Mouse (Mus musculus) embryo, embryonic 11.5 days (tissue): ENCODE results near the gene Raver2.
"Not testable (repeated sequence)": the region's sequence is repeated elsewhere in the genome, so short reads cannot be mapped to it uniquely, and the experiment has no call there.

Experiments used
- DNase-seq: peaks from one replicate; pipeline ENCODE4 v3.0.0-alpha.2; 2012; ENCODE audit warnings: low read depth, low spot score

Gene Raver2

GRCm38 (mm10) chr4:101068786-101069153 is at the start of gene Raver2:
Gene Raver2 (plus strand): TSS chr4:101068983.
- peak; percentile 38 for DNase-seq

DNA sequence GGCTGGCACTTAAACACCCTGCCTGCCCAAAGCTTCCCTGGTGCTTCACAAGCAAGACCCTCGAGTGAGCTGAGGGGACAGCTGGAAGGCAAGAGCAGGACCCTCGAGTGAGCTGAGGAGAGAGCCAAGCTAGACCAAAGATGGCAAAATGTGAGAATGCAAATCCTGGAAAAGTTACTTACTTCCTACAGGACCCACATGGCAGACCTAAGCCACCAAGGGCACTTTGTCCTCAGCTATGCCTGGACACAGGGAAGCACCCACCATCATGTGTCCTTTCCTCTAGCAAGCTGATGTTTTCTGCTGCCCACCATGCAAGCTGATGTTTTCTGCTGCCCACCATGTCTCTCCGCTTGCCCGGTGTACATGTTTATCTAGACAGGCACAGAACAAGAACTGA is 48.2 kb upstream of the Raver2 start, which contains the start of gene Gm10577:
Gm10577 (minus strand) TSS at position 101 of the 400 bp plus-strand sequence.
- DNase-seq = no peak

DNA sequence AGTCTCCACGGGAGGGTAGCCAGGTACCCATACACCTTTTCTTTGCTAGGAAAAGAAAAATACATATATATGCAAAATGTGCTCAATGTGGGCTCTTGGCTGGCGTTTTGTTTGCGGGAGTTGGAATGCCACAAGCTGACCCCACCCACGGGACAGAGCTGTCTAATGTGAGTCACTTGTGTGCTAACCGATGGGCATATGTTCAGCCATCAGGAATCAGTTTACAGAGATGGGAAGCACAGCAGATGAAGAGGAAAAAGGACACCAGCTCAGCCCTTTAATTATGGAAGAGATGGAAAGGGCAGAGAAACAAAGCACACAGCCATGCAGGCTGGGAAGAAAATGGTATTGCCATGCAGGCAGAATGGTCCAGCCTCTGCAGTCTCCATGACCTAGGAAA is 42.2 kb upstream of the Raver2 start:
- no peak for DNase-seq

DNA sequence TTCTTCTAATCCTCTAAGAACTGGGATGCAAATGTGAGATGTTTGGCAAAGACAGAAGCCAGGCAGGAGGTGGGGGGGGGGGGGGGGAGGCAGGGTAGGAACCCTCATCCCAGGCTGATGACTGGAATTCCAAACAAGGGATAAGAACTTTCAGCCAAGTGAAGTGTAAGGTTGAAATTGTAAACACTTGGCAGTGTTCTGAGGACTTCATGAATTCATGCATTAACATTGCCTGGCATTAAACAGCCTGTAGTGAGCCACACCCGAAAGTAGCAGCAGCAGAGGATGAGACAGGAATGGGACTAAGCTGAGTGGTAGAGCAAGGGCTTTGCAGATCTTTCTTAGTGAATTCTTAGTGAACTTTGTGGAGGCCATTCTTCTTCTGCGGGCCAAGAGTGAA is 41.8 kb upstream of the Raver2 start:
- no peak for DNase-seq

GRCm38 (mm10) chr4:101027852-101028411 is 40.9 kb upstream of the Raver2 start:
- DNase-seq = no peak

- DNase-seq = no peak
Measured at GRCm38 (mm10) chr4:101033047-101033446, 35.7 kb upstream of the Raver2 start.

DNA sequence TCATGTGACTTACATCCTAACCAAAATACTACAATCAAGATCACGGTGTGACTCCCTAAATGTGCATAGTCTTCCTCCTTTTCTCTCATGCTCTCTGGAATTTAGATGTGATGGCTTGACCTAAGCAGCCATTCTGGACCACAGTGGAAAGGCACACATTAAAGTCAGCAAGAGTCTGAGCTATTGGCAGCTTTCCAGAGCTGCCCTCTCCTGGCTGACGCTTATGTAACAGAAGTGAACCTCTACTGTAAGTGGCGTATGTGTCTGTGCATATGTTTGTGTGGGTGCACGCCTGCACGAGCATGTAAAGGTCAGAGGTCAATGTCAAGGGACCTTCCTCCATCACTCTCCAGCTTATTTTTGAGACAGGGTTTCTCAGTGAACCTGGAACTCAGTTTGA is 33.7 kb upstream of the Raver2 start:
- no peak for DNase-seq

- no peak for DNase-seq
Measured at GRCm38 (mm10) chr4:101037156-101037555, 31.6 kb upstream of the Raver2 start.

GRCm38 (mm10) chr4:101043691-101044090 is 25.1 kb upstream of the Raver2 start:
- DNase-seq = no peak

- no peak for DNase-seq
Measured at GRCm38 (mm10) chr4:101044149-101044548, 24.6 kb upstream of the Raver2 start.

DNA sequence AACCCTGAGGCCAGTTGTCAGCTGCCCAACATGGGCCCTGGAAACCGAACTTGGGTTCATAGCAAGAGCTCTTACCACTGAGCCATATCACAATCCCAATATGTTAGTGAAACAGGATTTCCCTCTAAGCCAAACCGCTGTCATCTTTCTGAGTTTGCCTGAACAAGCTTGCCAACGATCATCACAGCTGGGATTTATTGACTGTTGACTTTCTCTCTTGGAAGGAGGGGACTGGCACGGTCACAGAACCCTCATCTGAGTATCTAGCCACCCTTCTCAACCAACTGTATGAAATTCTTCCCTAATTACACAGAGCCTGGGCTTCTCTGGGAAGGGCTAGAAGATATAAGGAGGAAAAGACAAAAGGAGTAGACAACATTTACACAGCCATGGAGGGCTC is 22.2 kb upstream of the Raver2 start:
- DNase-seq = no peak

- DNase-seq = no peak
Measured at GRCm38 (mm10) chr4:101062146-101062545, 6.6 kb upstream of the Raver2 start.

DNA sequence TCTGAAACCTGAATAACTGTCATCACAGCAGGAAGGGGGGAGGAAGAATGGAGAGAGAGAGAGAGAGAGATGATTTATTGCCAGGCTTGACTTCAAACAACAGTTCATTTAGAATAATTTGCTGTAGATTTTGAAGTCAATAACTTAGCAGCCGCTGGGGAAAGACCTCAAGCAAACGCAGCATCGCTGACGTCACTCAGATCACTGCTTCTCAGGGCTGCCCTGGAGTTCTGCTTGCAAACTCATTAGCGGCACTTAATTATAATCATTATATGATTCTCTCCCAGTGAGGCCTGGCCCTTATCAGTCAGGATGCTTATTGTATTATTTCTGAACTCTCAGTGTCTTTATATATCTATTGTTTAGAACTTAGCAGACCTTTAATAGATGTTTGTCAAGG is 2.4 kb upstream of the Raver2 start:
- no peak for DNase-seq

DNA sequence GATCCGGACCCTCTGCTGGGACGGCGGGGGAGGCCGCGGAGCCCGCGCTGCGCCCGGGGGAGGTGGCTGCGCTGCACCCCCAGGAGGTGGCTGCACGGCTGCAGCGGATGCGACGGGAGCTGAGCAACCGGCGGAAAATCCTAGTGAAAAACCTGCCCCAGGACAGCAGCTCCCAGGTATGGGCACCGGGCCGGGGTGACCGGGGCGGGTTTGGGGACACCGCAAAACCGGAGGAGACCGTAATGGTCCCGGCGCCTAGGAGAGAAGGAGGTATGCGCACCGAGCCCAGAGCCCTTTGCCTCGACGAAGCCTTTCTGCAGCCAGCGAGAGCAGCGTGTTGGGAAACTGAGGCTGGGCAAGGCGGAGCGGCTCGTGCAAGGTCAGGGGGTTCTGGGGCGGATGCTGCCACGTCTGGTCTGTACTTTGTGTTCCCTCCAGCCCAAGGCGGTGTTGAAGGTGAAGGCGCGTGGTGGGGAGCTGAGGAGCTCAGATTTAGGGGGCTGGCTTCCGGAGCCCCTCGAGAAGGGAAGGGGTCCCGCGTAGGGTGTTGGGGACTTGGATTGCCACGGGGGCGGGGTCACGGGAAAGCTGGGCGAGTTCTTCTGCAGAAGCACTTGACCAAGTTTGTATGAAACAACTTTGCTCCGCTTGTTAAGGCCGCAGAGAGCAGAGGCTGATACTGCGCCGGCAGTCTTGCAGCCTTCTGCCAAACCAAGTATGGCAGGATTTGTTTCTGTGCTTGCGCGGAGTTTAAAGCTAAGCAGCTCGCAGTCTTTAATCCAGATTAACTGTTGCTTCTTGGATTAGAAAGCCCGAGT is 580 bp downstream of the Raver2 start:
- peak; percentile 26 for DNase-seq

DNA sequence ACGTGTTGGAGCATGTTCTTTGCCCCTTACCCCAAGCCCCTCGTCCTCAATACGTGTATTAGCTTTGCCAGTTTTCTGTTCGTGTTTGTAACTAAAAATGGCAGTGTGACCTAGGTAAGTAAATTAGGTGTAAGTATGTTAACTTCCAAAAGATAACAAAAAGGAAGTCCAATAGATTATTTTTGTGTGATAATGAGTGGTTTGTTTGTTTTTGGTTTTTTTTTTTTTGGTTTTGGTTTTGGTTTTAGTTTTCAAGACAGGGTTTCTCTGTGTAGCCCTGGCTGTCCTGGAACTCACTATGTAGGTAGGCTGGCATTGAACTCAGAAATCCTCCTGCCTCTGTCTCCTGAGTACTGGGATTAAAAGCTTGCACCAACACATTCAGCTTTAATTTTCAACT is 2.8 kb downstream of the Raver2 start:
- no peak for DNase-seq

DNA sequence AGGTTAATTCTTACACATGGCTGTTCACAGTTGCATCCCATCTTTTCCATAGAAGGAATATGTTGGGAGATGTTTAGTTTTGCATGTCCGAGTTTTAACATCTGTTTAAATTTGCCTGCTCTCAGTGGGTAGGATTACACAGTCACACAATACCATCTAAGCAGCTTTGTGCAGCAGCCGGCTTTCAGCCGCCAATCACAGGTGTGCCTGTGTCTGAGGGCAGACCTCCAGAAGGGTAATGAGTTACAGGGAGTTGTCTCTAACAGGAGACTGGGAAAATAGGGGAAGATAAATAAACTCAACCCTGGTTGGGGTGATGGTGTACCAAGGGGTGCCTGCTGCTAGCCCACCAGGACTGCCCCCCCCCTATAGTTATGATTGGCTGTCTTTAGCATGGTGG is 7.6 kb downstream of the Raver2 start:
- no peak for DNase-seq

DNA sequence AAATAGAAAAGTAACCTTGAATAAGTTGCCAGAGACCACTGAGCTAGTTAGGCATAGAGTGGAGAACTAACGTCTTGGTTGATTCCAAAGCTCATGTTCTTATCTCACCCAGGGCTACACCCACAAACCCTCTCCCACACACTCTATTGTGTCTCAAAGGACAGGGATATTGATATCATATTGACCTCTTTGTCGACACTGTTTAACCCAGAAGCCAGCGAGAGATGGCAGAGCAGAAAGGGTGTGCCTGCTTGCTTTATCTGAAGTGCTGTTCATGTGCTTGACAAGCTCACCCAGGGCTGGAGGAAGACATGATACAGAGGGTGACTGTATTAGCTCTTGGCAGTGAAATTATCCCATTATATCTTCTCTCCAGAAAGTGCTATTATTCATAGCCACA is 11.2 kb downstream of the Raver2 start:
- DNase-seq = no peak

GRCm38 (mm10) chr4:101082176-101082888 is 13.5 kb downstream of the Raver2 start:
- DNase-seq = peak; percentile 5

GRCm38 (mm10) chr4:101084863-101085262 is 16.1 kb downstream of the Raver2 start:
- DNase-seq = no peak

- no peak for DNase-seq
Measured at GRCm38 (mm10) chr4:101086040-101086439, 17.3 kb downstream of the Raver2 start.

DNA sequence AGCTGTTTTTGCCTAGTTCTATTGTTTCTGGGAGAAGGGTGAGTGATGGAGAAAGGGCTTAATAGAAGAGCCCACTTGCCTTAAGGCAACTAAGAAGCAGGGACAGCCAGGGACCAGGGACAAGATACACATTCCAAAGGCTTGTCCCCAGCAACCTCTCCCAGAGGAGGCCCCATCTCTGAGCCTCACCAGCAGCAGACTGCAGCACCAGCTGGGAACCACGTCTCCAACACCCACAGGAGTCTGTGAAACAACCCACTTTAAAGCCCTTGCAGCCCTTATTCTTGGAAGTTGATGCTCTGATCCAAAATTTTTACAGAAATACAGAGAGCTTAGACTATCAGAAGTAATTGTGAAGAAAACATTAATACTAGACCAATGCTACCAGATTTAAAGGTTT is 18.9 kb downstream of the Raver2 start:
- DNase-seq = no peak

DNA sequence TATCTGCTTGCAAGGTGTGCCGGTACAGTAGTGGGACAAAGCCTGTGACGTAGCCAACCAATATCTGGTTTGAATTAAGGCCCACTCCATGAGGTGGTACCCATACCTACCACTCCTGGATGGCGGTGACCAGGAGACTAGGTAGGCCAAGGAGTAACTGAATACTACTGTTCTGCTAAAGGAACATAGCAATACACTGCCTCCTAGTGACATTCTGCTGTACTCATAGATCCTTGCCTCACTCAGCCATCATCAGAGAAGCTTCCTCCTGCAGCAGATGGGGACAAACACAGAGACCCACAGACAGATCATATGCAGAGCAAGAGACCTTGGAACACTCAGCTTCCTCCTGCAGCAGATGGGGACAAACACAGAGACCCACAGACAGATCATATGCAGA is 21.8 kb downstream of the Raver2 start:
- DNase-seq = not testable (repeated sequence)

DNA sequence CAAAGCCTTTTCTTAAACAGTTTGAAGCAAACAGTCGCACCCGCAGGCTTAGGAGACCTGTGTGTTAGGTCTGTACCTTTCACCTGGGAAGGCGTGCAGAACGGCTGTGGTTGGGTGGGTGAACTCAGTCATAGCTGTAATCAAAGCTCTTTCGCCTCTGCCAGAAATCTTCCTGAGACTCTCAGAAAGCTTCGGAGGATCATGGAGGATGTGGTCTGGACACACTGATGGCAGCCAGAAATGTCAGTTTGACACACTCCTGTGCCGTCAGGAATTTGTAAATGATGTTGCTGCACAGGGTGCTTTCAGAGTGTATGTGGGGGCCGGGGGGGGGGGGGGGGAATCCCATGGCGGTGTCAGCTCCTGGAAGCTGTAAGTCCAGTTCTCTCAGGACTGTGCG is 24.5 kb downstream of the Raver2 start:
- no peak for DNase-seq
